Mouse (Mus musculus): ENCODE results near the gene Dpm1.

Dpm1 gene

GRCm38 (mm10) chr2:168223326-168223725, 7.1 kb downstream of the Dpm1 start:
- DNase-seq: no peak

GRCm38 (mm10) chr2:168213788-168214397, 16.5 kb downstream of the Dpm1 start:
- no peak for DNase-seq

- no peak for DNase-seq
These were observed 22.5 kb downstream of the Dpm1 start for GRCm38 (mm10) chr2:168207883-168208282.

- DNase-seq: peak; percentile 89 to 91
These were observed 23.4 kb downstream of the Dpm1 start, which contains the start of gene Adnp for GRCm38 (mm10) chr2:168206725-168207644. Gene Adnp (minus strand): TSS chr2:168207112.

- DNase-seq: peak; percentile 31 to 44
These were observed 24.4 kb downstream of the Dpm1 start for GRCm38 (mm10) chr2:168205681-168206631.

- DNase-seq: peak; percentile 82 to 84
These were observed 25.1 kb downstream of the Dpm1 start for GRCm38 (mm10) chr2:168205265-168205664.

GRCm38 (mm10) chr2:168204476-168204999, 25.9 kb downstream of the Dpm1 start:
- no peak for DNase-seq

GRCm38 (mm10) chr2:168200014-168200691, 30.2 kb downstream of the Dpm1 start:
- DNase-seq: no peak

GRCm38 (mm10) chr2:168199476-168199875, 30.9 kb downstream of the Dpm1 start:
- no peak for DNase-seq

GRCm38 (mm10) chr2:168198421-168198820, 32.0 kb downstream of the Dpm1 start:
- no peak for DNase-seq

GRCm38 (mm10) chr2:168195721-168196120, 34.7 kb downstream of the Dpm1 start:
- DNase-seq: no peak

GRCm38 (mm10) chr2:168193685-168194084, 36.7 kb downstream of the Dpm1 start:
- no peak for DNase-seq

- no peak for DNase-seq
These were observed 38.5 kb downstream of the Dpm1 start for GRCm38 (mm10) chr2:168191856-168192255.

- no peak for DNase-seq
These were observed 54.4 kb downstream of the Dpm1 start for GRCm38 (mm10) chr2:168175946-168176345.

GRCm38 (mm10) chr2:168170167-168170685, 60.2 kb downstream of the Dpm1 start:
- DNase-seq: no peak

GRCm38 (mm10) chr2:168169800-168170113, 60.6 kb downstream of the Dpm1 start:
- DNase-seq: no peak

- DNase-seq: no peak
These were observed 61.2 kb downstream of the Dpm1 start for GRCm38 (mm10) chr2:168168892-168169799.

- no peak for DNase-seq
These were observed 62.6 kb downstream of the Dpm1 start for GRCm38 (mm10) chr2:168167781-168168180.

- no peak for DNase-seq
These were observed 63.5 kb downstream of the Dpm1 start for GRCm38 (mm10) chr2:168166750-168167460.

- no peak for DNase-seq
These were observed 68.4 kb downstream of the Dpm1 start for GRCm38 (mm10) chr2:168161978-168162377.

All from cerebellum, postnatal 36 days (tissue).